Mouse (Mus musculus): ENCODE data around the gene Clec11a. TPM values are rescaled to one million over a fixed set of nuclear protein-coding genes. Genes with fewer than 3 reads are reported as not detected.

Clec11a gene
- polyA plus RNA-seq, 1 experiment from 2014 or later = 3.5 TPM

DNA sequence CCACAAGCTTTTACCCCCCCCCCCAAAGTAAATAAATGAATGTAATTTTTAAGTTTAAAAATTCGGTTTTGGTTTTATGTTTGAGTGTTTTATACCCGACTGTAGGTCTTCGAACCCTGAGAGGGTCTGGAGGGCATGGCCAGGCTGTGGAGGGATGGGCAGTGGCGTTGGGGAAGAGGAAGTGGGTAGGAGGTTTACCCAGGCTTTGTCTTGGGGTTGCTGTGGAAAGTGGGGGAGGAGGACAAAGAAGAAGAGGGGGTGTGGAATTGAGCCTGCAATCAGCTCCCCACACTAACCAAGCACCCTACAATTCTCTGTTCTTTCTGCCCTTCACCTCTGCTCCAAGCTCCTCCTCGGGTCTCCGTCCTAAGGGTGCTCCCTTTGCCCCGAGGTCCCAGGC is 34.2 kb downstream of the Clec11a start:
- ATAC-seq = no peak
- Histone ChIP-seq H3K4me1 (replicated peaks; ENCODE audit: control insufficient read depth, insufficient read depth, low read length) (no peaks in the 10 kb centered on the region), H3K9me3 (ENCODE audit: control insufficient read depth, low read length) (no peaks in the 10 kb centered on the region), H3K27me3 (replicated peaks; ENCODE audit: control insufficient read depth, insufficient read depth, low read length) (no peaks in the 10 kb centered on the region; the same call in 1 of the 2 replicates), H3K9ac (replicated peaks; ENCODE audit: low read depth, low read length) (no peak overlapping the region), H3K4me2 (ENCODE audit: low read length) (no peak overlapping the region), H3K36me3 (ENCODE audit: control insufficient read depth, insufficient read depth) (no peaks in the 10 kb centered on the region), H3K27ac (ENCODE audit: low read length) (no peak overlapping the region), H3K4me3 (replicated peaks; ENCODE audit: low read length) (no peak overlapping the region)
- WGBS = 89% methylated on average over 7 of the region's 7 CpGs

- no peak overlapping the region for H3K27ac ChIP-seq (ENCODE audit: low read length)
- H3K9me3 ChIP-seq (ENCODE audit: control insufficient read depth, low read length) = no peaks in the 10 kb centered on the region
- no peaks in the 10 kb centered on the region for H3K4me1 ChIP-seq (replicated peaks; ENCODE audit: control insufficient read depth, insufficient read depth, low read length)
- no peaks in the 10 kb centered on the region for H3K36me3 ChIP-seq (ENCODE audit: control insufficient read depth, insufficient read depth)
- no peaks in the 10 kb centered on the region; the same call in 1 of the 2 replicates for H3K27me3 ChIP-seq (replicated peaks; ENCODE audit: control insufficient read depth, insufficient read depth, low read length)
- WGBS = 63% methylated on average over 2 of the region's 2 CpGs
- H3K4me3 ChIP-seq (replicated peaks; ENCODE audit: low read length) = no peak overlapping the region
- no peak overlapping the region for H3K4me2 ChIP-seq (ENCODE audit: low read length)
- ATAC-seq = 0 out of 2 replicates have a peak, but pooled peaks have one; percentile 52
- no peak overlapping the region for H3K9ac ChIP-seq (replicated peaks; ENCODE audit: low read depth, low read length)
Observed at GRCm38 (mm10) chr7:44271309-44271708, 35.4 kb downstream of the Clec11a start.

DNA sequence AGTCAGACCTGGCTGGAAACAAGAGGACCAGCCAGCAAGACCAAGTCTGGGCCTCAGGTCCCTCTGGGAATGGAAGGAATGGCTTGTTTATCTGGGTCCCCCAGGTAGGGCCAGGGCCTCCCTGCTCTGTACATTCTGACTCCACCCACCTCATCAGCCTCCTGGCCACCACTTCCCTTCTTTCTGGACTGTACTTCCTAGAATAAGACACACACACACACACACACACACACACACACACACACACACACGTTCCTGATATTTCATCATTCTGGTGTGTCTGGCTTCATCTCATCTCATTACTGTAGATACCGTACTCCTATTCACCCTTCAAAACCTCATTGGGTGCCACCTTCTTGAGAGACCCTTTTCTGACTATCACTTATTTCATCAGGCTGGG is 37.3 kb downstream of the Clec11a start:
- Histone ChIP-seq H3K4me3 (replicated peaks; ENCODE audit: low read length) (no peak overlapping the region), H3K4me2 (ENCODE audit: low read length) (no peak overlapping the region), H3K27ac (ENCODE audit: low read length) (no peak overlapping the region), H3K4me1 (replicated peaks; ENCODE audit: control insufficient read depth, insufficient read depth, low read length) (no peaks in the 10 kb centered on the region), H3K9me3 (ENCODE audit: control insufficient read depth, low read length) (no peaks in the 10 kb centered on the region), H3K9ac (replicated peaks; ENCODE audit: low read depth, low read length) (no peak overlapping the region), H3K36me3 (ENCODE audit: control insufficient read depth, insufficient read depth) (no peaks in the 10 kb centered on the region), H3K27me3 (replicated peaks; ENCODE audit: control insufficient read depth, insufficient read depth, low read length) (no peaks in the 10 kb centered on the region; the same call in 1 of the 2 replicates)
- 90% methylated on average over 2 of the region's 2 CpGs for WGBS
- ATAC-seq = no peak

DNA sequence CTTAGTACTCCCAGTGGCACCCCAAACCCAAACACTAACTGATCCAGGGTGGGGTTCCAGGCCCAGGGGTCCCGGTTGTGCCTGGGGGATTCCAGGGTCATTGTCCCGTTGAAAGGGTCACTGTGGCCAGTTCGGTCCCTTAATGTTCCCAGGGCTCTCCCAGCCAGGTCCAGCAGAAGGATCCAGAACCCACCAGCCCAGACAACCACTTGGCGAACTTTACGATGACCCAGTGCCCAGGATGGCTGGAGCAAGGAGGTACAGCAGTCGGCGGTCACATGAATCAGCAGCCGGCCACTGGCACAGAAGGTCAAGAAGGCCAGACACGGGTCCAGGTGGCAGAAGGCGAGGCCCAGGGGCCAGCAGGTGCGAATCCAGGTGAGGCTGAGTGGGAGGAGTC is 38.6 kb downstream of the Clec11a start:
- Histone ChIP-seq H3K9me3 (ENCODE audit: control insufficient read depth, low read length) (no peaks in the 10 kb centered on the region), H3K27me3 (replicated peaks; ENCODE audit: control insufficient read depth, insufficient read depth, low read length) (no peaks in the 10 kb centered on the region), H3K4me1 (replicated peaks; ENCODE audit: control insufficient read depth, insufficient read depth, low read length) (peaks cover 4% of the 10 kb centered on the region), H3K27ac (ENCODE audit: low read length) (no peak overlapping the region), H3K4me2 (ENCODE audit: low read length) (no peak overlapping the region), H3K36me3 (ENCODE audit: control insufficient read depth, insufficient read depth) (no peaks in the 10 kb centered on the region), H3K4me3 (replicated peaks; ENCODE audit: low read length) (no peak overlapping the region), H3K9ac (replicated peaks; ENCODE audit: low read depth, low read length) (no peak overlapping the region)
- no peak for ATAC-seq
- 82% methylated on average over 11 of the region's 11 CpGs for WGBS

- peak; percentile 72 for ATAC-seq
- peak overlapping the region; percentile 43 for H3K4me3 ChIP-seq (replicated peaks; ENCODE audit: low read length)
- peaks cover 6% of the 10 kb centered on the region for H3K4me1 ChIP-seq (replicated peaks; ENCODE audit: control insufficient read depth, insufficient read depth, low read length)
- H3K27ac ChIP-seq (ENCODE audit: low read length) = no peak overlapping the region
- WGBS = 1% methylated on average over 34 of the region's 34 CpGs
- H3K27me3 ChIP-seq (replicated peaks; ENCODE audit: control insufficient read depth, insufficient read depth, low read length) = peaks cover 4% of the 10 kb centered on the region; the same call in 1 of the 2 replicates
- H3K4me2 ChIP-seq (ENCODE audit: low read length) = peak overlapping the region; percentile 84
- peak overlapping the region; percentile 65 for H3K9ac ChIP-seq (replicated peaks; ENCODE audit: low read depth, low read length)
- H3K36me3 ChIP-seq (ENCODE audit: control insufficient read depth, insufficient read depth) = no peaks in the 10 kb centered on the region
- H3K9me3 ChIP-seq (ENCODE audit: control insufficient read depth, low read length) = no peaks in the 10 kb centered on the region
Observed at GRCm38 (mm10) chr7:44262791-44263643, 43.7 kb downstream of the Clec11a start.

DNA sequence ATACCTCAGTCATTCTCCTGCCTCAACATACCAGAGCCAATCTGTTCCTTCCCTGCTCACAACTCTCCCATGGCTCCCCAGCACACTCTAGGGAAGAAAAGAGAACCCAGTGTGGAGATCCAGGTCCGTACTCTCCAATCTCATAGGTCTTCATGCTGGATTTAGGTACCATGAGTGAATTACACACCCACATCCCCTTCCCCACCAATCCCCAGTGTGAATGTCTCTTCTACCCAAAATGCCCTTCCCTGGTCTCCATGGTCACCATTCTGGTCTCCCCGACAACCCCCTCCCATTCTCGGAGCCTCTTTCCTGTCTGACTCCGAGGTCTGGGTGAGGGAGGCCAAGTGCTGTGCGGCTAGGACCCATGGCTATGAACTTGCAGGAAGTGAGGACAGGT is 45.6 kb downstream of the Clec11a start, which contains the start of gene Gm15517:
Gene Gm15517, plus strand, starts transcription at position 301 of the 400 bp plus-strand sequence.
- WGBS = 52% methylated on average over 5 of the region's 5 CpGs
- H3K4me3 ChIP-seq (replicated peaks; ENCODE audit: low read length) = no peak within 1 kb of the TSS
- peaks cover 6% of the 10 kb centered on the region for H3K4me1 ChIP-seq (replicated peaks; ENCODE audit: control insufficient read depth, insufficient read depth, low read length)
- no peaks in the 10 kb centered on the region for H3K9me3 ChIP-seq (ENCODE audit: control insufficient read depth, low read length)
- H3K4me2 ChIP-seq (ENCODE audit: low read length) = no peak within 1 kb of the TSS
- H3K9ac ChIP-seq (replicated peaks; ENCODE audit: low read depth, low read length) = no peak within 1 kb of the TSS
- H3K36me3 ChIP-seq (ENCODE audit: control insufficient read depth, insufficient read depth) = no peaks in the 10 kb centered on the region
- no peak for ATAC-seq
- no peak within 1 kb of the TSS for H3K27ac ChIP-seq (ENCODE audit: low read length)
- H3K27me3 ChIP-seq (replicated peaks; ENCODE audit: control insufficient read depth, insufficient read depth, low read length) = peaks cover 4% of the 10 kb centered on the region; the same call in 1 of the 2 replicates

GRCm38 (mm10) chr7:44260410-44260809 is 46.3 kb downstream of the Clec11a start:
- Histone ChIP-seq H3K4me1 (replicated peaks; ENCODE audit: control insufficient read depth, insufficient read depth, low read length) (peaks cover 6% of the 10 kb centered on the region), H3K9ac (replicated peaks; ENCODE audit: low read depth, low read length) (no peak overlapping the region), H3K27me3 (replicated peaks; ENCODE audit: control insufficient read depth, insufficient read depth, low read length) (peaks cover 4% of the 10 kb centered on the region; the same call in 1 of the 2 replicates), H3K4me2 (ENCODE audit: low read length) (no peak overlapping the region), H3K4me3 (replicated peaks; ENCODE audit: low read length) (no peak overlapping the region), H3K27ac (ENCODE audit: low read length) (no peak overlapping the region), H3K36me3 (ENCODE audit: control insufficient read depth, insufficient read depth) (no peaks in the 10 kb centered on the region), H3K9me3 (ENCODE audit: control insufficient read depth, low read length) (no peaks in the 10 kb centered on the region)
- WGBS = 74% methylated on average over 6 of the region's 6 CpGs
- no peak for ATAC-seq

GRCm38 (mm10) chr7:44257278-44257677 is 49.4 kb downstream of the Clec11a start, which contains the start of gene Acp4:
Gene Acp4, minus strand, starts transcription at chr7:44257378.
- no peak within 1 kb of the TSS for H3K4me2 ChIP-seq (ENCODE audit: low read length)
- no peak within 1 kb of the TSS for H3K9ac ChIP-seq (replicated peaks; ENCODE audit: low read depth, low read length)
- peaks cover 7% of the 10 kb centered on the region for H3K36me3 ChIP-seq (ENCODE audit: control insufficient read depth, insufficient read depth)
- ATAC-seq = no peak
- H3K27ac ChIP-seq (ENCODE audit: low read length) = no peak within 1 kb of the TSS
- no peak within 1 kb of the TSS for H3K4me3 ChIP-seq (replicated peaks; ENCODE audit: low read length)
- no peaks in the 10 kb centered on the region for H3K9me3 ChIP-seq (ENCODE audit: control insufficient read depth, low read length)
- WGBS = 79% methylated on average over 4 of the region's 4 CpGs
- peaks cover 4% of the 10 kb centered on the region; the same call in 1 of the 2 replicates for H3K27me3 ChIP-seq (replicated peaks; ENCODE audit: control insufficient read depth, insufficient read depth, low read length)
- H3K4me1 ChIP-seq (replicated peaks; ENCODE audit: control insufficient read depth, insufficient read depth, low read length) = 0 out of 2 replicates have a peak, but pooled peaks cover 3% of the 10 kb centered on the region

DNA sequence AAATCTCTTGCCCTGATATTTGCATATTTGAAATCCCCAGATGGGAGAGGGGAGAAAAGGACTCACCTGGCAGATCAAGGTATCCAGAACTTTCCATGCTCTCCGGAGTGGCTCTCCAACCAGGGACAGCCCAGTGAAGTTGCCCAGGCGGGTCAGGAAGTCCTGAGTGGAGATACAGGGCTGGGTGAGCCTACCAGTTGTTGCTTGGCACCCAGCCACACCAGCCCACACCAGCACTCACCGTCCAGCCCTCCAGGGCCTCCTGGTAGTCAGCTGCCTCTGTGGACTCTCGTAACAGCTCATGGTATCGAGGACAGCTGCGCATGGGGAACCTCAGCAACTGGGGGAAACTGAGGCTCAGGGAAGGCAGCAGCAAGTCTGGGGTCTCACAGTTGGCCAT is 51.8 kb downstream of the Clec11a start:
- ATAC-seq = no peak
- Histone ChIP-seq H3K4me2 (ENCODE audit: low read length) (no peak overlapping the region), H3K4me3 (replicated peaks; ENCODE audit: low read length) (no peak overlapping the region), H3K27ac (ENCODE audit: low read length) (no peak overlapping the region), H3K27me3 (replicated peaks; ENCODE audit: control insufficient read depth, insufficient read depth, low read length) (no peaks in the 10 kb centered on the region), H3K4me1 (replicated peaks; ENCODE audit: control insufficient read depth, insufficient read depth, low read length) (0 out of 2 replicates have a peak, but pooled peaks cover 3% of the 10 kb centered on the region), H3K9me3 (ENCODE audit: control insufficient read depth, low read length) (no peaks in the 10 kb centered on the region), H3K36me3 (ENCODE audit: control insufficient read depth, insufficient read depth) (peaks cover 15% of the 10 kb centered on the region), H3K9ac (replicated peaks; ENCODE audit: low read depth, low read length) (no peak overlapping the region)
- WGBS = 82% methylated on average over 6 of the region's 6 CpGs

All from forebrain, embryonic 16.5 days (tissue).